8 mouse cellular contexts compared by ENCODE assay signal in the genomic region with DNA sequence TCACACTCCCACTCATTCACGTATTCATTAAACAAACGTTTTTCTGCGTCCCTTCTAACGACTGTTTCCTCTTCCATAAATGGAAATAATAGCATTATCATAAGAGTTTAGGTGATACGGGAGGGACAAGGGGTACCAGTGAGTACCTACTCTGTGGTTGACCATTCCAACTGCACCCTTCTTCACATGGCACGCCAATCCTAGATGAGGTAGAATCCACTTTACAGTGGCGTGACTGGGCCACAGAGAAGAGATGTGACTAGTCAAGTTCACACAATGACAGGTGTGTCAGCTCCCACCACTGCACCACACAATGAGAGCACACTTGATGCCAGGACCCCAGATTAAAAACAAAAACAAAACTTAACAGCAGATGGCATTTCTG. TPM values are rescaled to one million over a fixed set of nuclear protein-coding genes. Genes with fewer than 3 reads are reported as not detected.
DNase-seq lines count a peak whose midpoint lies in the region; ATAC-seq and TF ChIP-seq lines count a peak whose summit lies in the region.

No protein-coding gene starts in this region.

- H3K4me2 ChIP-seq in forebrain, embryonic 12.5 days = peak overlapping the region; percentile 93
- H3K4me2 ChIP-seq in liver, embryonic 12.5 days = peak overlapping the region; percentile 99

- H3K27ac ChIP-seq in gastrocnemius, adult 2 months = no peak overlapping the region
- no peak overlapping the region for H3K27ac ChIP-seq in forebrain, embryonic 12.5 days
- no peak overlapping the region for H3K27ac ChIP-seq in liver, embryonic 12.5 days

- peak overlapping the region; percentile 62 for H3K9ac ChIP-seq in forebrain, embryonic 12.5 days
- peak overlapping the region; percentile 80 for H3K9ac ChIP-seq in liver, embryonic 12.5 days

- peaks cover 15% of the 10 kb centered on the region for H3K9me3 ChIP-seq in E14TG2a.4 (ENCODE audit: low read length)
- H3K9me3 ChIP-seq in forebrain, embryonic 12.5 days = no peaks in the 10 kb centered on the region
- H3K9me3 ChIP-seq in liver, embryonic 12.5 days (replicated peaks) = no peaks in the 10 kb centered on the region

- WGBS in forebrain, embryonic 12.5 days = 25% methylated on average over 7 of the region's 7 CpGs
- 19% methylated on average over 7 of the region's 7 CpGs for WGBS in liver, embryonic 12.5 days (ENCODE audit: insufficient replicate concordance)

- DNase-seq in gastrocnemius, adult 2 months = no peak
- DNase-seq in gastrocnemius, postnatal 10 days = no peak
- no peak for DNase-seq in urinary bladder, postnatal 10 days (ENCODE audit: low spot score)
- no peak for DNase-seq in gastrocnemius, postnatal 4 days (ENCODE audit: low spot score in 2 of 2)
- no peak for DNase-seq in left cerebral cortex, adult 18-20 months (ENCODE audit: low spot score in 2 of 2)

- H3K4me3 ChIP-seq in gastrocnemius, adult 2 months = peak overlapping the region; percentile 69
- H3K4me3 ChIP-seq in E14TG2a.4 (replicated peaks; ENCODE audit: low read length) = peak overlapping the region; percentile 78
- H3K4me3 ChIP-seq in forebrain, embryonic 12.5 days (replicated peaks) = peak overlapping the region; percentile 57
- peak overlapping the region; percentile 67 for H3K4me3 ChIP-seq in liver, embryonic 12.5 days

- H3K27me3 ChIP-seq in E14TG2a.4 (ENCODE audit: insufficient read depth, low read length) = peaks cover 79% of the 10 kb centered on the region
- H3K27me3 ChIP-seq in forebrain, embryonic 12.5 days = peaks cover 61% of the 10 kb centered on the region
- H3K27me3 ChIP-seq in liver, embryonic 12.5 days (replicated peaks) = peaks cover 68% of the 10 kb centered on the region

- no peak for ATAC-seq in forebrain, embryonic 12.5 days (ENCODE audit: low FRiP score)
- peak; percentile 12; the same call in 1 of the 2 replicates for ATAC-seq in liver, embryonic 12.5 days

- intact Hi-C loops in gastrocnemius, adult 2 months (cut with DNase I) = no loop called here

- H3K36me3 ChIP-seq in E14TG2a.4 (ENCODE audit: insufficient read depth, low read length) = no peaks in the 10 kb centered on the region
- no peaks in the 10 kb centered on the region for H3K36me3 ChIP-seq in forebrain, embryonic 12.5 days (replicated peaks)
- H3K36me3 ChIP-seq in liver, embryonic 12.5 days = no peaks in the 10 kb centered on the region

- no peak for TF ChIP-seq CTCF in gastrocnemius, adult 2 months (IDR thresholded peaks at IDR 0.05)
- TF ChIP-seq CTCF in E14TG2a.4 (conservative IDR thresholded peaks at IDR 0.05; ENCODE audit: low read length) = no peak

- H3K4me1 ChIP-seq in E14TG2a.4 (replicated peaks; ENCODE audit: low read depth, low read length) = peaks cover 13% of the 10 kb centered on the region
- H3K4me1 ChIP-seq in forebrain, embryonic 12.5 days = peaks cover 9% of the 10 kb centered on the region
- peaks cover 34% of the 10 kb centered on the region for H3K4me1 ChIP-seq in liver, embryonic 12.5 days

RNA-seq across cellular contexts. Expression of gene Cited4, which starts 16.2 kb away (rescaled TPM):
- total RNA-seq in gastrocnemius, adult 2 months (2021) = 10 to 100 TPM in 1 of 2 experiments, 1 to 10 TPM in 1; 9.9 to 16.3 TPM
- total RNA-seq in gastrocnemius, postnatal 10 days (2021) = 10 to 100 TPM; 34.6 to 35.7 TPM
- polyA plus RNA-seq in forebrain, embryonic 12.5 days (2016; fragmentation: Nextera tagmentation; extraction: Ambion mirVana) = 4.2 and 4.8 TPM in 2 replicates
- polyA plus RNA-seq in liver, embryonic 12.5 days (2016; fragmentation: Nextera tagmentation; extraction: Ambion mirVana) = 286 and 295 TPM in 2 replicates
- 10 to 100 TPM; 12.4 to 14.6 TPM for total RNA-seq in gastrocnemius, postnatal 4 days (2021)
- total RNA-seq in left cerebral cortex, adult 18-20 months (2021) = 10 to 100 TPM; 13.1 to 16.5 TPM
